Mouse (Mus musculus) lung, embryonic 15.5 days (tissue): ENCODE data around the gene Tmem208. TPM values are rescaled to one million over a fixed set of nuclear protein-coding genes. Genes with fewer than 3 reads are reported as not detected.
"Not testable (repeated sequence)": the region's sequence is repeated elsewhere in the genome, so short reads cannot be mapped to it uniquely, and the experiment has no call there.

Source experiments
- ATAC-seq: fragments of 200-750 bp; cut with Nextera tagmentation; 2 replicates; pipeline ENCODE4 v1.8.0; 2017; ENCODE audit warnings: moderate number of reproducible peaks, borderline replicate concordance; ENCODE audit not compliant: low FRiP score, low TSS enrichment; ENCODE audit errors: extremely low read depth
- H3K27ac ChIP-seq: fragments of 300-500 bp; sonication (generic); 2 replicates; pipeline ENCODE4 v1.5.1; 2015; ENCODE audit warnings: moderate library complexity, mild to moderate bottlenecking, inconsistent platforms
- H3K27me3 ChIP-seq: fragments of 300-500 bp; sonication (generic); 2 replicates; pipeline ENCODE4 v1.6.1; 2015; ENCODE audit warnings: inconsistent platforms
- H3K36me3 ChIP-seq: fragments of 300-500 bp; sonication (generic); 2 replicates; pipeline ENCODE4 v1.6.1; 2015; ENCODE audit warnings: inconsistent platforms
- H3K4me1 ChIP-seq: fragments of 300-500 bp; sonication (generic); 2 replicates; pipeline ENCODE4 v1.6.1; 2015; ENCODE audit warnings: inconsistent platforms
- H3K4me2 ChIP-seq: fragments of 300-500 bp; sonication (generic); 2 replicates; pipeline ENCODE4 v1.6.1; 2015; ENCODE audit warnings: inconsistent platforms, mild to moderate bottlenecking, moderate library complexity
- H3K4me3 ChIP-seq: fragments of 300-500 bp; sonication (generic); 2 replicates; pipeline ENCODE4 v1.5.1; 2015; ENCODE audit warnings: mild to moderate bottlenecking, inconsistent platforms
- H3K9ac ChIP-seq: fragments of 300-500 bp; sonication (generic); 2 replicates; pipeline ENCODE4 v1.6.1; 2015; ENCODE audit warnings: inconsistent platforms
- H3K9me3 ChIP-seq: fragments of 300-500 bp; sonication (generic); 2 replicates; pipeline ENCODE4 v1.6.1; 2016; ENCODE audit warnings: inconsistent platforms
- WGBS: fragments of 180-500 bp; shearing (Covaris S2); methylation state at CpG from one replicate; pipeline ENCODE4 v1.1.7; 2015; 5-methylcytosine and 5-hydroxymethylcytosine counted together
- polyA plus RNA-seq: library from polyadenylated mRNA; unstranded; fragments of >200 nt; fragmentation: Nextera tagmentation; extraction: Ambion mirVana; gene quantifications from 2 replicates; pipeline ENCODE4 v1.2.1, GENCODE M21; 2015

Gene Tmem208
- polyA plus RNA-seq, 1 experiment from 2014 or later, result 116 TPM

DNA sequence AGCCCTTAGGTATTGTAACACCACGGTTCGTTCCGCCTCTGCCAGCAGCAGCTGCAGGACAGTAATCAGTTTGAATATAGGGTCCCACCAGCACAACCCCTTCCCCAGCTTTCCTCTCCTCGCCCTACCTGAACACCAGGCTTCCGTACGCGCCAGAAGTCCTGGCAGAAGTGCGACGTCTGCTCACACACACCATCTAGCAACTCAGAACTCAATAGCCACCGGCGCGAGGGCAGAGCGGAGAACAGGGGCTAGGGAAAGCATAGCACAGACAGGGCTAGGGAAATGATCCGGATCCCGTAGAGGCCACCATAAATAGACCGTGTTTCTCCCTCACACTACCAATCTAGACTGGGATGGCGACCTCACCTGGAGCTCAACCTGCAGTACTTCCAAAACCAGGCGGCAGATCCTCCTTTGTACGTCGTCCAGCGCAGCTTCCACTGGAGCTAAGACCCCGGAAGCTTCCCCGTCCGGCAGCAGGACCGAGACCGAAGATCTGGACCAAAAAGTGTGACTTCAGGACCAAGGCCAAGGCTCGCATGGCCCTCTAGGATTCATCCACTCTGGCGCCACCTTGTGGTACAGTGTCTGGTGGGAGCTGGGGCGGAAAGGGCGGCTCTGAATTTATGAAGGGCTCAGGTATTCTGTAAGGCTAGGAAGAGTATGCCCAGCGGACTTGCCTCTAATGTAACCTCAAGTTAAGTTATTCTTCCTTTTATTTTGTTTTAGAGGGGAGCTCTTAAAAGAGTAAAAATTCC is 35.4 kb upstream of the Tmem208 start:
- H3K4me2 ChIP-seq, result peak overlapping the region; percentile 88
- no peaks in the 10 kb centered on the region for H3K36me3 ChIP-seq
- H3K9me3 ChIP-seq, result no peaks in the 10 kb centered on the region
- peaks cover 12% of the 10 kb centered on the region for H3K27me3 ChIP-seq
- no peak overlapping the region for H3K27ac ChIP-seq
- WGBS, result 7% methylated on average over 31 of the region's 31 CpGs
- peak overlapping the region; percentile 56 for H3K4me3 ChIP-seq
- peaks cover 32% of the 10 kb centered on the region for H3K4me1 ChIP-seq
- no peak for ATAC-seq
- H3K9ac ChIP-seq, result no peak overlapping the region

DNA sequence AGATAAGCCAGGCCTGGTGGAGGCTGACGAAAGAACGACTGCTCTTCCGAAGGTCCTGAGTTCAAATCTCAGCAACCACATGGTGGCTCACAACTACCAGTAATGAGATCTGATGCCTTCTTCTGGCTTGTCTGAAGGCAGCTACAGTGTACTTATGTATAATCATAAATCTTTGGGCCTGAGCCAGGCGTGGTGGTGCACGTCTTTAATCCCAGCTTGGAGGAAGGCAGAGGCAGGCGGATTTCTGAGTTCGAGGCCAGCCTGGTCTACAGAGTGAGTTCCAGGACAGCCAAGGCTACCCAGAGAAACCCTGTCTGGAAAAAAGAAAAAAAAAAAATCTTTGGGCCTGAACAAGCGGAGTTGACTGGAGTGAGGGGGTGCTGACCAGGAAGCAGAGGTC is 34.8 kb upstream of the Tmem208 start:
- ATAC-seq, H3K4me3 ChIP-seq, H3K9me3 ChIP-seq, H3K9ac ChIP-seq, H3K27ac ChIP-seq, H3K36me3 ChIP-seq, H3K4me2 ChIP-seq: not testable (repeated sequence)
- 80% methylated on average over 8 of the region's 8 CpGs for WGBS
- Histone ChIP-seq H3K4me1 (peaks cover 34% of the 10 kb centered on the region), H3K27me3 (peaks cover 12% of the 10 kb centered on the region)

DNA sequence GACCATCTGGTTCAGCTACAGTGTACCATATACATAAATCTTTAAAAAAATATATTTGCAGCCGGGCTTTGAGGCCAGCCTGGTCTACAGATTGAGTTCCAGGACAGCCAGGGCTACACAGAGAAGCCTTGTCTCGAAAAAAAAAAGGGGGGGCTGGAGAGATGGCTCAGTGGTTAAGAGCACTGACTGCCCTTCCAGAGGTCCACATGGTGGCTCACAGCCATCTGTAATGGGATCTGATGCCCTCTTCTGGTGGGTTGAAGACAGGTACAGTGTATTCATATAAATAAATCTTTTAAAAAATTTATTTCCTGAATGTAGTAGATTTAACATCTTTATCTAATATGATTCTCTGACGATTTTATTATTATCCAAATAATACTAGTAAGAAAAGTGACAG is 34.4 kb upstream of the Tmem208 start:
- H3K4me3 ChIP-seq, ATAC-seq, H3K9ac ChIP-seq, H3K27ac ChIP-seq, H3K4me2 ChIP-seq, H3K9me3 ChIP-seq, H3K36me3 ChIP-seq: not testable (repeated sequence)
- 58% methylated on average over 3 of the region's 3 CpGs for WGBS
- H3K4me1 ChIP-seq, result peaks cover 39% of the 10 kb centered on the region
- peaks cover 12% of the 10 kb centered on the region for H3K27me3 ChIP-seq

DNA sequence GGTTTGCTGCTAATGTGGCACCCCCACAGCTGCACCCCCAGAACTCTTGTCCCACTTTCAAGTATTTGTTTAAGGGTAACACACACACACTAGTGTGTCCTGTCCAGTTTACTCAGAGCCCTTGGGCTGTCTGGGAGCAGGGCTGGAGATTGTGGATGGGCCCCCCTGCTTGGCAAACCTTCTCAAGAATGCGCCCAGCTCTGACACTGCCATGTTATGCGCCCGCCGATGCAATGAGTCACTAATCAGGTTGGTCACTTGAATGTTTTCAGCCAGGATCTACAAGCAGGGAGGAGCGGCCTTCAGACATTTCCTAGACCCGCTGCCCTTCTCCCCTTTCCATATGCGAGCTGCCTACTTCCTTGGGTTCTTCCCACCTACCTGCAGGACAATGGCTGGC is 33.7 kb upstream of the Tmem208 start:
- H3K9ac ChIP-seq, result no peak overlapping the region
- H3K9me3 ChIP-seq, result no peaks in the 10 kb centered on the region
- H3K36me3 ChIP-seq, result no peaks in the 10 kb centered on the region
- WGBS, result 67% methylated on average over 7 of the region's 7 CpGs
- ATAC-seq, result no peak
- no peak overlapping the region for H3K27ac ChIP-seq
- H3K27me3 ChIP-seq, result peaks cover 12% of the 10 kb centered on the region
- H3K4me3 ChIP-seq, result no peak overlapping the region
- peaks cover 44% of the 10 kb centered on the region for H3K4me1 ChIP-seq
- H3K4me2 ChIP-seq, result no peak overlapping the region

GRCm38 (mm10) chr8:105293405-105293804 is 32.7 kb upstream of the Tmem208 start:
- no peaks in the 10 kb centered on the region for H3K36me3 ChIP-seq
- no peak overlapping the region for H3K9ac ChIP-seq
- H3K27me3 ChIP-seq, result peaks cover 12% of the 10 kb centered on the region
- no peak overlapping the region for H3K27ac ChIP-seq
- no peak for ATAC-seq
- peak overlapping the region; percentile 22; the same call in 1 of the 2 replicates for H3K4me2 ChIP-seq
- peaks cover 41% of the 10 kb centered on the region for H3K4me1 ChIP-seq
- no peak overlapping the region for H3K4me3 ChIP-seq
- 71% methylated on average over 19 of the region's 19 CpGs for WGBS
- no peaks in the 10 kb centered on the region for H3K9me3 ChIP-seq

DNA sequence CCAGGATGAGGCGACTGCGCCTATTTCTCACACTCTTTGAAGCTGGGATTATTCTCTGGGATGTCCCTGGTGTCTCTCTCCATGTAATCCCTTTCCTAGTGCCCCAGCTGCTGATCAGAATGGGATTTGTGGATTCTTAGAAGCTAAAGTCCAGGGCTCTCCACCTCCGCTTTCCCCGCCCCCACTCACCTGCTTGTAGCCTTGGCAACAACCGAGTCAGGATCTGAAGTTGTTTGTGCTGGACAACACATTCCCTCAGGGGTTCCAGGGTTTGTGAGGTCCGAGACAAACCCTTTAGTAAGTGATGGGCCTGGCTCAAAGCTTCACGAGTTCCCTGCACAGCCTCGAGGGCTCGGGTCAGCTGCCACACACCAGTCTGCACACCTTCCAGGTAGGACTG is 31.4 kb upstream of the Tmem208 start:
- Histone ChIP-seq H3K9ac (0 out of 2 replicates have a peak overlapping the region, but pooled peaks have one; percentile 8), H3K4me2 (peak overlapping the region; percentile 46), H3K4me3 (peak overlapping the region; percentile 34), H3K9me3 (no peaks in the 10 kb centered on the region), H3K36me3 (peaks cover 4% of the 10 kb centered on the region), H3K27me3 (peaks cover 11% of the 10 kb centered on the region), H3K4me1 (peaks cover 42% of the 10 kb centered on the region), H3K27ac (0 out of 2 replicates have a peak overlapping the region, but pooled peaks have one; percentile 80)
- WGBS, result 52% methylated on average over 9 of the region's 9 CpGs
- ATAC-seq, result no peak

- H3K27ac ChIP-seq, result peak overlapping the region; percentile 80
- H3K4me2 ChIP-seq, result peak overlapping the region; percentile 46
- H3K4me3 ChIP-seq, result peak overlapping the region; percentile 34
- H3K27me3 ChIP-seq, result peaks cover 6% of the 10 kb centered on the region
- no peaks in the 10 kb centered on the region for H3K9me3 ChIP-seq
- peaks cover 9% of the 10 kb centered on the region for H3K36me3 ChIP-seq
- H3K4me1 ChIP-seq, result peaks cover 40% of the 10 kb centered on the region
- 0 out of 2 replicates have a peak overlapping the region, but pooled peaks have one; percentile 8 for H3K9ac ChIP-seq
- ATAC-seq, result no peak
- WGBS, result 53% methylated on average over 11 of the region's 11 CpGs
These were observed 30.9 kb upstream of the Tmem208 start for GRCm38 (mm10) chr8:105295256-105295655.

- Histone ChIP-seq H3K36me3 (peaks cover 17% of the 10 kb centered on the region), H3K4me3 (peak within 1 kb of the TSS; percentile 98), H3K4me1 (peaks cover 33% of the 10 kb centered on the region), H3K27ac (peak within 1 kb of the TSS; percentile 80), H3K4me2 (peak within 1 kb of the TSS; percentile 91), H3K27me3 (no peaks in the 10 kb centered on the region), H3K9me3 (no peaks in the 10 kb centered on the region), H3K9ac (peak within 1 kb of the TSS; percentile 94)
- 44% methylated on average over 11 of the region's 11 CpGs for WGBS
- ATAC-seq, result no peak
These were observed 30.1 kb upstream of the Tmem208 start, which contains the start of gene Exoc3l for GRCm38 (mm10) chr8:105295895-105296573. TSS of gene Exoc3l (minus strand) at chr8:105296101.

DNA sequence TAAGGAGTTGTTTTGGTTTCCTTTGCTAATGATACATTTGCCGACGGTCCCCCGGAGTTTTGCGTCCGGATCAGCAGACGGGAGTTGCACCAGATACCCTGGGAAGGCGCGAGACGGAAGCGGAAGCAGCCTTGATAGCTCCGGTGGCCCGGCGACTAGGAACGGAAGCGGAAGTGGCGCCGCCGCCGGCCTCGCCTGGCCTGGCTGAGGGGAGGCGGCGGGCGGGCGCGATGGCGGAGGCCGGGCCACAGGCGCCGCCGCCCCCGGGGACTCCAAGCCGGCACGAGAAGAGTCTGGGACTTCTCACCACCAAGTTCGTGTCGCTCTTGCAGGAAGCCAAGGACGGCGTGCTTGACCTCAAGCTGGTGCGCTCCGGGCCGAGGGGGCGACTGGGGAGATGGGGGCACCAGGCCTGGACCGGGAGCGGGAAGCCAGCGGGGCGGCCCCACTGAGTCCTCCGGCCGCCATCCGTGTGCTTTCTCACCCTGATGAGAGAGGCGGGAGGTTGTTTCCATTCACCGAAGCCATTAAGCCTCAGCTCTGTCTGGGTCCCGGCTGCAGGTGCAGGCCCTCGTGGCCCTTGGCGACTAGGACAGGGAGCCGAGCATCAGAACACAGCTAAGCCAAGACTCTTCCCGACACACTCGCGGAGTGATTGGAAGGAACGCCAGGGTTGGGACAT is 28.5 kb upstream of the Tmem208 start, which contains the start of gene E2f4:
E2f4 (plus strand) TSS at position 153 of the 682 bp plus-strand sequence.
- WGBS, result under 1% methylated on average over 58 of the region's 58 CpGs

GRCm38 (mm10) chr8:105298351-105299252 is 27.6 kb upstream of the Tmem208 start:
- Histone ChIP-seq H3K9me3 (no peaks in the 10 kb centered on the region), H3K4me3 (peak overlapping the region; percentile 98), H3K27ac (0 out of 2 replicates have a peak overlapping the region, but pooled peaks have one; percentile 65), H3K4me1 (peaks cover 33% of the 10 kb centered on the region), H3K9ac (peak overlapping the region; percentile 94), H3K36me3 (peaks cover 36% of the 10 kb centered on the region), H3K27me3 (no peaks in the 10 kb centered on the region), H3K4me2 (peak overlapping the region; percentile 91)
- 47% methylated on average over 18 of the region's 18 CpGs for WGBS
- no peak for ATAC-seq

More for the DNA sequence above, 28.5 kb upstream of the Tmem208 start, which contains the start of gene E2f4:
- Histone ChIP-seq H3K27me3 (no peaks in the 10 kb centered on the region), H3K9me3 (no peaks in the 10 kb centered on the region), H3K36me3 (peaks cover 31% of the 10 kb centered on the region), H3K4me2 (peak within 1 kb of the TSS; percentile 91), H3K4me1 (peaks cover 33% of the 10 kb centered on the region), H3K27ac (peak within 1 kb of the TSS; percentile 80), H3K9ac (peak within 1 kb of the TSS; percentile 94), H3K4me3 (peak within 1 kb of the TSS; percentile 98)
- peak; percentile 83 for ATAC-seq

GRCm38 (mm10) chr8:105299962-105300361 is 26.2 kb upstream of the Tmem208 start:
- H3K27ac ChIP-seq, result no peak overlapping the region
- peaks cover 43% of the 10 kb centered on the region for H3K4me1 ChIP-seq
- WGBS, result 88% methylated on average over 8 of the region's 8 CpGs
- H3K9ac ChIP-seq, result no peak overlapping the region
- H3K4me2 ChIP-seq, result no peak overlapping the region
- H3K9me3 ChIP-seq, result no peaks in the 10 kb centered on the region
- H3K36me3 ChIP-seq, result peaks cover 43% of the 10 kb centered on the region
- no peak overlapping the region for H3K4me3 ChIP-seq
- ATAC-seq, result no peak
- H3K27me3 ChIP-seq, result no peaks in the 10 kb centered on the region
